Mouse (Mus musculus): ENCODE data around the gene Hist1h2bg.

DNA sequence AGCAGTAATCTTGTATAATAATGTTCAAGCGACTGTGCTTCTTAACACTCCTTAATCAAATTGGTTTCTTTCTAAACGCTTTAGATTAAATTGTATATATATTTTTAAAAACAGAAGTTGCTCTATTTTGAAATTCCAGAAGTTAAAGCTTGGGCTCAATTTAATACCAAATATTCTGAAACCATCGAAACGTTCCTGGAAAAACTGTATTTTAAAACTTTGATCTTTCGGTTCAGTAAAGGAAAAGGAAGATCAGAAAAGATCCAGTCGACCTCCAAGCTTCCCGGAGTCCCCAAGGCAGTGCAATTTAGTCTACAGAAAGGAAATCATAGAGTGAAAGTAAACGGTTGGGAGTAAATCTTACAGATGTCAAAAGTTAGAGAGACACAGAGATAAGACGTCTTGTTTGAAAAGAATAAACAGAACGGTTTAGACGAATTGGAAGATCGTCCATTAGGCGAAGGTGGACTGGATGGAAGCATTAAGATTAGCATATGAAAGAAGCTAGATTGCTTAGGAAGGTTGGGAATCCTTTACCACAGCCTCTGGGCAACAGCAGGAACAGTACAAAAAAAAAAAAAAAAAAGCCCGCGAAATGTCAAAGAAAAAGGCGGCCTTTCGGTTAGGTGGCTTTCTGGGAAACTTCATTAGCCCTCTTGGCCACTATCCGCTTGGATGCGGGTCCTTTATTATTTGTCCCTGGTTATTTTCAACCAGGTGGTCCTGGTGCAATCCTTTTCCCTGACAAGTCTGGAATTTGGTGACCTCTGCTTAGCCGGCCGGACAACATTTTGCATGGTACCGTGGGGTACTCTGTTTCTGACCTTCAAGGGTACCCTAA lies 15.1 kb downstream of the Hist1h2bg start:
- TF ChIP-seq CTCF (IDR thresholded peaks at IDR 0.05; ENCODE audit: borderline replicate concordance, extremely low read depth, insufficient read depth, insufficient read length) (no peak), POLR2A (IDR thresholded peaks at IDR 0.05; ENCODE audit: borderline replicate concordance, extremely low read depth, insufficient read depth, insufficient read length, poor library complexity, severe bottlenecking) (no peak)

Measured in brain, embryonic 14.5 days (tissue).